In the genomic region with DNA sequence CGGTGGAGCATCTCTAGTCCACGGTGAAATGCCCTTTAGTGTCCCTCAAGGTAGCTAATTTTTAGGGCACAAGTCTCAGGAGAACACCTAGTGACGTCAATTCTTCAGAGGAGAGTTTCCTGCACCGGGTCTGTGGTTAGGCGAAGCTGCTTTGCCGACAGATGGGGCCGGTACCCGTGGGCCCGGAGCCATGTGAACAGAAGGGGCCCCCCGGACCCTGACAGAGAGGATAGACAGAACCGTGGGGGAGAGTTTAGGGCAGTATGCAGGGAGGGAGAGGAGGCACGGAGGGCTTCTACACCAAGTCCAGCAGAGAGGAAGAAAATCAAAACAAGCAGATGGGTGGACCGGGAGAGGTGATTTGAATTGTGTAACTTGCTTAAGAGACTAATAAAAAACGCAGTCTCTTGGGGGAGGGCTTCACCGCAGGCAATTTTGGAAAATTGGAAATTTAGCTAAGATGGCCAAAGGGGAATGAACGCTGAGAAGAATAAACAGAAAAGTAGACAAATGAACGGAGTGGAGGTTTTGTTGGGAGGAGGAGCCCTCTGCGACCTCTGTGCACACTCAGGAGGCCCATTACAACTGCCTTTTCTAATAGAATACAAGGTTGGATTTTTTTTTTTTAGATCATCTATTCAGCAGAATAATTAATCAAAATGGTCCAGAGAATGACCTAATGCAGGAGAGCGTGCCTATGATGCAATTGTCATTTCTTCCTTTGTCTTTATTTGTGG, we compare ENCODE assay signal across 17 mouse cellular contexts.
DNase-seq lines count a peak whose midpoint lies in the region; ATAC-seq lines count a peak whose summit lies in the region.
"Had no signal": no experiment of that assay in that cellular context is flagged by ENCODE, and none has a peak within 500 bp of the region (broad histone marks: within the 10 kb centered on the region; RNA-seq: fewer than 3 reads in every experiment).

No protein-coding gene starts in this region.

- DNase-seq in layer of hippocampus, postnatal 14 days (ENCODE audit: low spot score in 2 of 2), result peak; percentile 7 to 40
- no peak for DNase-seq in layer of hippocampus, adult 18-20 months (ENCODE audit: low spot score in 2 of 2)
- DNase-seq in cerebellum, adult 8-10 months, result peak; percentile 93
- no peak for DNase-seq in lung, postnatal 14 days
- DNase-seq in lung, adult 18-20 months, result no peak
- DNase-seq in kidney, adult 18-20 months, result no peak
- DNase-seq: adrenal gland, postnatal 14 days; B cell, adult 2 months; heart, adult 2 months; kidney, postnatal 4 days; lung, postnatal 10 days; spleen, adult 18-20 months had no signal

- no peak overlapping the region for H3K4me3 ChIP-seq in forebrain, embryonic 16.5 days (replicated peaks; ENCODE audit: low read length)
- no peak overlapping the region for H3K4me3 ChIP-seq in neural tube, embryonic 13.5 days
- H3K4me3 ChIP-seq: heart, adult 2 months; limb, embryonic 13.5 days; neural tube, embryonic 12.5 days had no signal

- peak overlapping the region; percentile 4; the same call in 1 of the 2 replicates for H3K4me2 ChIP-seq in forebrain, embryonic 16.5 days (ENCODE audit: low read length)
- no peak overlapping the region for H3K4me2 ChIP-seq in neural tube, embryonic 13.5 days
- H3K4me2 ChIP-seq: limb, embryonic 13.5 days; neural tube, embryonic 12.5 days had no signal

- no peak overlapping the region for H3K9ac ChIP-seq in forebrain, embryonic 16.5 days (replicated peaks; ENCODE audit: low read depth, low read length)
- no peak overlapping the region for H3K9ac ChIP-seq in neural tube, embryonic 13.5 days
- H3K9ac ChIP-seq: limb, embryonic 13.5 days; neural tube, embryonic 12.5 days had no signal

- H3K36me3 ChIP-seq in forebrain, embryonic 16.5 days (ENCODE audit: control insufficient read depth, insufficient read depth), result no peaks in the 10 kb centered on the region
- no peaks in the 10 kb centered on the region for H3K36me3 ChIP-seq in neural tube, embryonic 13.5 days
- H3K36me3 ChIP-seq: limb, embryonic 13.5 days; neural tube, embryonic 12.5 days had no signal

- no peaks in the 10 kb centered on the region for H3K9me3 ChIP-seq in forebrain, embryonic 16.5 days (ENCODE audit: control insufficient read depth, low read length)
- H3K9me3 ChIP-seq in neural tube, embryonic 13.5 days, result no peaks in the 10 kb centered on the region
- H3K9me3 ChIP-seq: limb, embryonic 13.5 days; neural tube, embryonic 12.5 days had no signal

- peaks cover 16% of the 10 kb centered on the region for H3K4me1 ChIP-seq in forebrain, embryonic 16.5 days (replicated peaks; ENCODE audit: control insufficient read depth, insufficient read depth, low read length)
- peaks cover 21% of the 10 kb centered on the region for H3K4me1 ChIP-seq in neural tube, embryonic 13.5 days (replicated peaks)
- H3K4me1 ChIP-seq: limb, embryonic 13.5 days; neural tube, embryonic 12.5 days had no signal

- H3K27ac ChIP-seq in forebrain, embryonic 16.5 days (ENCODE audit: low read length), result peak overlapping the region; percentile 59
- H3K27ac ChIP-seq in neural tube, embryonic 13.5 days (replicated peaks), result no peak overlapping the region
- H3K27ac ChIP-seq: heart, adult 2 months; limb, embryonic 13.5 days; neural tube, embryonic 12.5 days had no signal

- 32% methylated on average over 19 of the region's 19 CpGs for WGBS in forebrain, embryonic 16.5 days
- WGBS in neural tube, embryonic 13.5 days, result 42% methylated on average over 19 of the region's 19 CpGs

- peak; percentile 89 for ATAC-seq in forebrain, embryonic 16.5 days
- peak; percentile 56; the same call in 1 of the 2 replicates for ATAC-seq in neural tube, embryonic 13.5 days (ENCODE audit: low read depth)
- ATAC-seq: inflammation-experienced regulatory T-cells, adult 6 months had no signal

- H3K27me3 ChIP-seq in forebrain, embryonic 16.5 days (replicated peaks; ENCODE audit: control insufficient read depth, insufficient read depth, low read length), result no peaks in the 10 kb centered on the region
- H3K27me3 ChIP-seq in neural tube, embryonic 13.5 days, result no peaks in the 10 kb centered on the region
- H3K27me3 ChIP-seq: limb, embryonic 13.5 days; neural tube, embryonic 12.5 days had no signal

Comparison
In these comparisons a context has a peak if more than half of its experiments do, and no peak if none do; other contexts are left out.
1. DNase-seq: peak in layer of hippocampus, postnatal 14 days (2 of 2) and cerebellum, adult 8-10 months (single experiment); none in layer of hippocampus, adult 18-20 months (0 of 2), lung, postnatal 14 days (single experiment), lung, adult 18-20 months (0 of 2) and kidney, adult 18-20 months (single experiment).